Mouse (Mus musculus): ENCODE measurements around the gene Gm21954. TPM values are rescaled to one million over a fixed set of nuclear protein-coding genes. Genes with fewer than 3 reads are reported as not detected.

The Gm21954 gene
- total RNA-seq (2021): not detected

DNA sequence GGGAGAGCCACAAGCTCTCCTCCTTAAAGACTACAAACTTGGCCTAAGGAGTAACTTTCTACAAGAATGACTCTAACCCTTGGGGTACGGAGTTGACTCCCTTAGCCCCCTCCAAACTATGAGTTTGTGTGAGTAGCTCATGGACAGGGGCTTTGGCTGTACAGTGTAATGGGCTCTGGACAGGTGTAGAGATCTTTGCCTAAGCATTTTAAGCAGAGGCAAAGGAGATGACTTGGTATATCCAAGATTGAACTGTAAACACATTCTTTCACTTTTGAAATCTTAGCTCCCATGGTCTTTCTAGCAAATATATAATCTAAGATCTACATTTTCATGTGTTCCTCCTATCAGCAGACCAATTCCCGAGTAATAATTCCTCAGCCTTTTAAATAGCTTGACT lies at the start of gene Gm21954:
Gene Gm21954 (minus strand): TSS at position 101 of the 400 bp plus-strand sequence.
- DNase-seq (ENCODE audit: low spot score): no peak
- intact Hi-C loops (cut with DNase I): no loop called here

DNA sequence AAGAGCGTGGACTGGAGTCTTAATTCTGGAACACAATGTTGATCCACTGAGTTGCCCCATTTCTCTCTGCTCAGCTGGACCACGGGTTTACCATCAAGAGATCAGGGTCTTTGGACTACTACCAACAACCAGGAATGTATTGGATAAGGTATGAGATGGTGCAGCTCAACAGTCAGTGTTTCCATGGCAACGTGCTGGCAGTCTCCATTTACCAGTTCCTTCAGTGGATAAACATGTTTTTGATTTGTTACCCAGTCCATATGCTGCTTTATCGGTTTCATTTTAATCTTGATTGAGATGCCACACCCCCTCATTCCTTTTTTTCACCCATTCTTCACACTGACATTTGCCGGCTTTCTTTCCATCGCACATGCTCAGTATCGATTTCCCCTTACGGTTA lies 49.8 kb upstream of the Gm21954 start:
- no peak for DNase-seq (ENCODE audit: low spot score)
- intact Hi-C loops (cut with DNase I): loop anchor here (5.0 kb wide), 1 partner anchor 476 kb away; no protein-coding TSS in a partner anchor

DNA sequence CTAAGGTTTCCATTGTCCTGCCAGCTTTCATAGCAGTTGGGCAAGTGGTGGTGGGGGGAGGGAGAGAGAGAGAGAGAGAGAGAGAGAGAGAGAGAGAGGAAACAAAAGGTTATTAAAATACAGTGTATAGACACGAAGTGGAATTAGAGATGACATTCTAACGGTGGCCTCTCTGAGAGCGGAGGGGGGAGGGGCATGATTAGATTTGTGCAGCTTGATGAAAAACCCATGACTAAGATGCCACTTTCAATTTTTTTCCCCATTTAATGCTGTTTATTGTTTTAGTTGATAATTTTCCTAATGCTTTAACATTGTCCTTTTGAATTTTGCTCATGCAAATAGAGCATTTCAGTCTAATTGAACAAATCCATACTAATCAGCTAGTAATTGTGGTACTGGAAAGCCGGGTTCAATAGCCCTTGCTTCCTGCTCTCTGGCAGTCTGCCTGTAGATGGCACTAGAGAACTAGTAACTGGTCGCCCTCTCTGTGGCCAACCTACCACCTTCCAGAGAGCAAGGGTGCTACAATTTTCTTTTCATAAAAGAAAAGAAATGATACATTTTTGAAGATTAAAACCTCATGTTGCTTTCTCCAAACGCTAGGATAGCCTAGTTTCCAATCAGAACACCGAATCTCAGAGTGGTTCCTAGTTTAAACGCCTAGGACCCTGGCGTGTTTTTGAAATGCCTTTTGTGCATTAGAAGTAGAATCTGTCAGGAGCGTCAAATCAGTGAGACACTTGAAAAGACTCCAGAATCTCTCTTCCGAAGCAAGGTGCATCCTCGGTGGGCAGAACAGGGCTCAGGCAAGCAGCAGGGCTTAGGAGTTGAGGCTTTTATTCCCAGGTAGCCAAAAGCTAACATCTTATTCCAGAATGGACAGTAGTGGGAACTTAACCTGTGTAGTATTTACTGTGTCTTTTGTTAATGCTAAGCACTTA lies 48.5 kb upstream of the Gm21954 start:
- peak; percentile 9 for DNase-seq (ENCODE audit: low spot score)
- intact Hi-C loops (cut with DNase I): loop anchor here (5.0 kb wide), 1 partner anchor 477 kb away; no protein-coding TSS in a partner anchor

DNA sequence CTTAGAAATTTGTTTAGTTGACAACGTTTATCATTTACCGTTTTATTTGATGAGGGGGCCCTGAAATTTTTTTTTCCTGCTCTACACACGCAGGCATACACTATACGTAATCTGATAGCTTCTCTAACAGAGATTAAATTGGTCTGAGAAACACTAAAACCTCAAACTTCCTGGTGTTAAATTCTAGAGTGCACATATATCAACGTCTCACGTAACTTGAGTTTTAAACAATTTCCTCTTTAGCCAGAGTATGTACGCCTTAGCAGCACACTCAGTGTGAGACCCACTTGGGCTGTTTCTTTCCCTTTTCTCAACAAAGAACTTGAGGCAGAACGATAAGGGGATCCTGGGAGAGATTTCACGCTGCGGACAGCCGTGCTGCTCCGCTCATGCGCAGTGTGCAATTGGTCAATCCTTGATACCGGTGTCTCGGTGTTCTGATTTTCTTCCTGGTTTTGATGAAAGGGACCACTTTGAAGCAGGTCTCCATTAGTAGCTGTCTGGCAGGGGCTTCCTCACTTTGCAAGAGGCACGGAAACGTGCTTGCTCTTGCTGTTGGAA lies 45.5 kb upstream of the Gm21954 start:
- no peak for DNase-seq (ENCODE audit: low spot score)
- intact Hi-C loops (cut with DNase I): no loop called here

GRCm38 (mm10) chr3:55515966-55516365 lies 44.0 kb upstream of the Gm21954 start:
- DNase-seq (ENCODE audit: low spot score): no peak
- intact Hi-C loops (cut with DNase I): no loop called here

DNA sequence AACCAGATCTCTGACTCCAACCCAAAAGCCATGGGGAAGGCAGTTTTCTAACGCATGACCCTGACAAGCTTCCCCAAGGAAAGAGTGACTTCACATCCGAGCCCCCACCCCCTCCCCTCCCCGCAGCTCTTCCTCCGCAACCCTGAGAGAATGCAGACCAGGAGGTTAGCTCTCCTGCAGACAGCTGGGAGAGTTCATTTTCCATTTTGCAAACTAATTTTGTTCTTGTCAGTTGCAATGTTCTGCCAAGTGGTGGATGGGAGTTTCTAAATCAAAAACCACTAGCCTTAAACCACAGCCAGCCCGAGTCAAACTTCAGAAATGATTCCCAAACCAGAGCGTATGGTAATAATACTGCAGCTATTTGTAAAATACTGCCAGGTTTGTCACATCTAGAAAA lies 39.6 kb upstream of the Gm21954 start:
- intact Hi-C loops (cut with DNase I): no loop called here
- peak; percentile 9 for DNase-seq (ENCODE audit: low spot score)

- no peak for DNase-seq (ENCODE audit: low spot score)
- intact Hi-C loops (cut with DNase I): no loop called here
These were observed 38.2 kb upstream of the Gm21954 start for GRCm38 (mm10) chr3:55510198-55510597.

GRCm38 (mm10) chr3:55499298-55499697 lies 27.3 kb upstream of the Gm21954 start:
- no peak for DNase-seq (ENCODE audit: low spot score)
- intact Hi-C loops (cut with DNase I): loop anchor here (10.0 kb wide), 1 partner anchor 124 kb away; no protein-coding TSS in a partner anchor

DNA sequence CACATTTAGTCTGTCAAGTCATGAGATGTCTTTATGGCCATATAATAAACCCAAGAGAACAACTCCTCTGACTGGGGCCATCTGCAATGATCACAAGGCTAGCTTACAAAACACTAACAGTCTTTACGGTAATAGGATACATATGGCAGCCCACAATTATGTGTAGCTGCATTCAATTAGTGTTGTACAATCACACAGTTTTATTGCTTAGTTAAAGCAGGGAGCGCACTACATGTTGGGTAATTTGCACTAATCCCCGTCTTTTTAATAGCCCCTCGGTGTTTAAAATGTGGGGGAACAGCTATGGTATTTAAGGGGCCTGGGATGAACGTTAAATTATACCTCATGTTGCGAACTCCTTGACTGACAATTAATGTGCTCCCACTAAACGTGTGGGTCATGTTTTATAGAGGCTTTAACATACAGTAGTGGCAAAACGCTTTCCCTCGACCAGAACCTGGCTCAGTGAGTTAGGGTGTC lies 24.5 kb upstream of the Gm21954 start:
- intact Hi-C loops (cut with DNase I): loop anchor here (10.0 kb wide), 1 partner anchor 122 kb away; no protein-coding TSS in a partner anchor
- no peak for DNase-seq (ENCODE audit: low spot score)

DNA sequence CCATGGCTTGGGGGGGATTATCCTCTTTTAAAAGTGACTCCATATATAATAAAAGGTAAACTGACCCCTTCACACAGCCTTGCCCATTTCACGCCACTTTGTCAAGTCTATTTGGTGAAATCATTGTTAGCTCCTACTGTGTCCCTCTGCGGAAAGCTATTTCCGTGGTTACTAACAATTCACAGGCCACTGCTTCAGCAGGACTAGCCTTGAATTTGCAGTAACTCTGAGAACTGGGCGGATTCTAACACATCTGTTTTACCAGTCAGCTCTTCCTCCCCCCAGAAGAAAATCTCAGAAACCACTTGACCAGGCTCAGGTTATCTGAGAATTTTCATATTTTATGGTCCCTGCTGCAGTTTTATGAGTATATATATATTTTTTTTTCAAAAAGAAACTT lies 23.9 kb upstream of the Gm21954 start:
- intact Hi-C loops (cut with DNase I): loop anchor here (10.0 kb wide), 1 partner anchor 121 kb away; no protein-coding TSS in a partner anchor

GRCm38 (mm10) chr3:55495231-55495630 lies 23.2 kb upstream of the Gm21954 start:
- intact Hi-C loops (cut with DNase I): loop anchor here (10.0 kb wide), 1 partner anchor 120 kb away; no protein-coding TSS in a partner anchor
- DNase-seq (ENCODE audit: low spot score): no peak

More for the DNA sequence above, 23.9 kb upstream of the Gm21954 start:
- no peak for DNase-seq (ENCODE audit: low spot score)

- intact Hi-C loops (cut with DNase I): loop anchor here (5.0 to 10.0 kb wide), 2 partner anchors 120 to 1708 kb away; no protein-coding TSS in a partner anchor
- DNase-seq (ENCODE audit: low spot score): no peak
These were observed 22.3 kb upstream of the Gm21954 start for GRCm38 (mm10) chr3:55494348-55494747.

- intact Hi-C loops (cut with DNase I): loop anchor here (5.0 to 10.0 kb wide), 2 partner anchors 117 to 1710 kb away; no protein-coding TSS in a partner anchor
- DNase-seq (ENCODE audit: low spot score): no peak
These were observed 20.0 kb upstream of the Gm21954 start for GRCm38 (mm10) chr3:55492021-55492420.

DNA sequence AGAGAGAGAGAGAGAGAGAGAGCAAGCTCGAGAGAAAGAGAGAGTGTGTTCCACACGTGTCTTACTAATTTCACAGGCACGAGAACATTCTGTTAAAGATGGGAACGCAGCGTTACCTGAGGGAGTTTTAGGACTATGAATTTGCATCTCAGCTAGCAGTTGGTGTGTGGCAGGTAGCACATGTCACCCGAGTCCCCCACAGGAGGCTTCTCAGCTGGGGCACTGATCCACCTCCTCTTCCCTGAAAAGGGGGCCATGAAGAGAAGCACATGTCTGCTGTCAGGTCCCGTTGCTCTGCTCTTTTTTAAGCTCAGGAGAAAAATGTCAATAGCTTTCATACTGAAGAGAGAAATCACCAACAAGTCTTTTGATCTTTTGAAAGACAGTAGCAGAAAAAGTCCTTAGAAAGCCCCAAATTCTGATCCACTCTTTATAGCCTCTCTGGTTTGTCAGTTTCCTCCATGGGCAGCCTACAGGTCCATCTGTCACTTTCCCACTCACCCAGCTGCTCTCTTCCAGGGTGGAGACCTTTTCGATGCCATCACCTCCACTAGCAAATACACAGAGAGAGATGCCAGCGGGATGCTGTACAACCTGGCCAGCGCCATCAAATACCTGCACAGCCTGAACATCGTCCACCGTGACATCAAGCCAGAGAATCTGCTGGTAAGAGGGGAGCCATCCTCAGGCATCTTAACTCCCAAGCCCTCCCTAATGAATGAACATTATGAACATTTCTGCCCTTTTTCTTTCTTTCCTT lies 17.4 kb upstream of the Gm21954 start:
- no peak for DNase-seq (ENCODE audit: low spot score)
- intact Hi-C loops (cut with DNase I): no loop called here

DNA sequence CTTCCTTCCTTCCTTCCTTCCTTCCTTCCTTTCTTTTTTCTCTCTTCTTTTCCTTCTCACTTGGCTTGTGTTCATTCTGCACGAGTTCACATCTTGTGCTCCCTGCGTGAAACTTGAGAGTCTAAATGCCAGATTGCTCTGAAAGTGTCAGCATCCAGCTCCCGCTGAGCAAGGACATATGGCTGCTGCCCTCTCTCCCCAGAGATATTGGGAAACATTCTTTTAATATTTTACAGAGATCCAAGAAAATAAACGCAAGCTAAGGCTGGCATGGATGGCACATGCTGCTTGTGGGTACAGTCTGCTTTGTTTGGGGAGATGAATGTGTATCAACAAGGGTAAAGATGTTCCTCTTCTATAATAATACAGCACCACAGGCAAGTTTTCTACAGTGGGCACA lies 11.3 kb upstream of the Gm21954 start:
- no peak for DNase-seq (ENCODE audit: low spot score)

GRCm38 (mm10) chr3:55481140-55481539 lies 9.1 kb upstream of the Gm21954 start:
- intact Hi-C loops (cut with DNase I): no loop called here
- no peak for DNase-seq (ENCODE audit: low spot score)

More for the DNA sequence above, 11.3 kb upstream of the Gm21954 start:
- intact Hi-C loops (cut with DNase I): no loop called here

DNA sequence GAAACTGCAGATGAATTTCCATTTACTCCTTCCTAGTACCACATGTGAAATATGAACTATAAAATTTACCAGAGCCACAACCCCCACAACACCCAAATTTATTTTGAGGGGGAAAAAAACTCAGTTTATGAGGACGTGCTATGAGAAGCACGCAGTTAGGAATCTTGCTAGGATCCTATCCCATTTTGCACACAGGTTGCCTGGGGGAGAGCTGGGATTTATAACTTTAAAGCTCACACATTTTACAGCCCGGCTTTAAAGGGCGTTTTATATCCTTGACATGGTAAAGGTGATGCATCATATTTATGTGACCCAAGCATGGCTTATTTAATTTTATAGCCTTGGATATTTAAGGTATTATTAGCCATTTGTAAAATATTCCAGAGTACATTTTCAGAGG lies 7.3 kb upstream of the Gm21954 start:
- intact Hi-C loops (cut with DNase I): no loop called here
- no peak for DNase-seq (ENCODE audit: low spot score)

DNA sequence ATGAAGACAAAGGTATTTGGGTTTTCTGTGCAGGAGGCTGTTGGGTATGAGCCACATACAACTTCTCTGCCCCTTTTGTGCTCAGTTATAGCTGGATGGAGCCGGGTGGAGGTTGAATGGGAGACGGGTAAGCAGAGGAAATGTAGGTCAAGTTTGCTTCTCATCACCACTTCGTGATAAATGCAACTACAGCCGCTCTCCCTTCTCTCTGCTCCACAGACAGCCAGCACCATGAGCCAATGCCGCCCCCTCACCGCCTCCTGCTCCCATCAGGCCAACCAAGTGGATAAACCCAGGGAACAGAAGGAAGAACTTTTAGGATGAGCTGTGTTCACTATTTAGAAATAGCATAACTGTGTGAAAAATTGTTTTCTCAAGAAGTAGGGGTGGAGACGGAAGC lies 4.7 kb upstream of the Gm21954 start:
- no peak for DNase-seq (ENCODE audit: low spot score)
- intact Hi-C loops (cut with DNase I): no loop called here

DNA sequence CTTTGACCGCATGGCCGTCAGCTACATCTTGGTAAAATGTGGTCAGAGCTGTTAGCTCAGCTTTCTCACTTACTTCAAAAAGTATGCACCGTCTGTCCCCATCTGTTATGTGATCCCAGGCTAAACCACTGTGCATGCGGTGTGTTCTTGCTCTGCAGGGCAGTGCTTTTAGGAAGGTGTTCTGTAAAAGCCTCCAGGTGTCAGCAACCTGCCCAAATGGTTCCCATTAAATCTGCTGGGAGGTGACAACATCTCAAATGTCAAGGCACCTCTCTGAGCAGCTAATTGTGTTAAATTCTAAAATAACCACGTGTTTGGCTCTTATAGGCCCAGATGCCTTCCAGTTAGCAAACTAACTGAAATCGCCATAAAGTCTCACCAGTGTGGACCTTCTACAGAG lies 1.1 kb upstream of the Gm21954 start:
- DNase-seq (ENCODE audit: low spot score): no peak
- intact Hi-C loops (cut with DNase I): no loop called here

GRCm38 (mm10) chr3:55466348-55466747 lies 5.7 kb downstream of the Gm21954 start:
- intact Hi-C loops (cut with DNase I): no loop called here
- DNase-seq (ENCODE audit: low spot score): no peak

All from heart, postnatal 25 days (tissue).